9 mouse cellular contexts compared by ENCODE assay signal in the genomic region with DNA sequence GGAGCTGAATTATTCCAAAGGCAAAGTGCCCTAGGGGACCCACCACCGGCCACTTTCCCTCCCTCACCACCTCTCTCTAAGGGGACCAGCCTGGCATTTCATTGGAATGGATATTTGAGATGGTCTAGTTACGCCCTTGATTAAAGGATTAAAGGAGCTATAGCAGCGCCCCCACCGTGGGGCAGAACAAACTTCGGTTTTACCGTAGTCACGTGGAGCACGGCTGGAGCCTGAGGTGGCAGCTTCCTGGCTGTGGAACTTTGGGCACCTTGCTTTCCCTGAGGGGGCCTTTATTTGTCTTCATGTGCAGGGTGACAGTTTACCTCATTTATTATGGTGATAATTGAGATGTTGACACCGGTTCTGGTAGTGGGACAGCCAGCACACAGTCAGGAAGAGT. TPM values are rescaled to one million over a fixed set of nuclear protein-coding genes. Genes with fewer than 3 reads are reported as not detected.
DNase-seq lines count a peak whose midpoint lies in the region; ATAC-seq and TF ChIP-seq lines count a peak whose summit lies in the region.
"Had no signal": no experiment of that assay in that cellular context is flagged by ENCODE, and none has a peak within 500 bp of the region (broad histone marks: within the 10 kb centered on the region; RNA-seq: fewer than 3 reads in every experiment).

No protein-coding gene starts in this region.

- H3K4me2 ChIP-seq in hindbrain, postnatal 0 days (ENCODE audit: low read depth, low read length), result peak overlapping the region; percentile 88
- peak overlapping the region; percentile 96 for H3K4me2 ChIP-seq in midbrain, embryonic 16.5 days (ENCODE audit: low read length)

- peak; percentile 10 for DNase-seq in embryo, embryonic 10.5 days (ENCODE audit: low spot score)
- DNase-seq in embryo, embryonic 10 days (ENCODE audit: low spot score), result no peak
- no peak for DNase-seq in hindbrain, postnatal 0 days (ENCODE audit: low spot score)
- DNase-seq in urinary bladder, postnatal 14 days (ENCODE audit: low spot score), result no peak
- DNase-seq in layer of hippocampus, postnatal 25 days (ENCODE audit: extremely low spot score in 1 of 2, low spot score in 1 of 2), result no peak

- no peaks in the 10 kb centered on the region for H3K36me3 ChIP-seq in hindbrain, postnatal 0 days (ENCODE audit: insufficient read depth, low read length)
- no peaks in the 10 kb centered on the region for H3K36me3 ChIP-seq in midbrain, embryonic 16.5 days (ENCODE audit: control insufficient read depth, insufficient read depth, low read length)

- no peak for ATAC-seq in hindbrain, postnatal 0 days
- ATAC-seq in midbrain, embryonic 16.5 days, result no peak
- no peak for ATAC-seq in monocyte, adult 5-6 weeks (replicated peaks; ENCODE audit: insufficient number of reproducible peaks, low FRiP score, low TSS enrichment, poor library complexity, severe bottlenecking)

- no peak overlapping the region for H3K27ac ChIP-seq in cortical plate, adult 2 months (ENCODE audit: insufficient read depth, low read length)
- no peak overlapping the region for H3K27ac ChIP-seq in hindbrain, postnatal 0 days
- no peak overlapping the region for H3K27ac ChIP-seq in midbrain, embryonic 16.5 days (ENCODE audit: low read length)

- H3K9ac ChIP-seq in hindbrain, postnatal 0 days (replicated peaks; ENCODE audit: low read length), result 0 out of 2 replicates have a peak overlapping the region, but pooled peaks have one; percentile 13
- peak overlapping the region; percentile 98; the same call in 1 of the 2 replicates for H3K9ac ChIP-seq in midbrain, embryonic 16.5 days (ENCODE audit: low read depth, low read length)

- WGBS in hindbrain, postnatal 0 days, result 16% methylated on average over 9 of the region's 9 CpGs
- 10% methylated on average over 9 of the region's 9 CpGs for WGBS in midbrain, embryonic 16.5 days

- no peaks in the 10 kb centered on the region for H3K27me3 ChIP-seq in hindbrain, postnatal 0 days (ENCODE audit: insufficient read depth, low read length)
- no peaks in the 10 kb centered on the region for H3K27me3 ChIP-seq in midbrain, embryonic 16.5 days (ENCODE audit: control insufficient read depth, insufficient read depth, low read depth, low read length)

- no peak for TF ChIP-seq POLR2A in cortical plate, adult 2 months (IDR thresholded peaks at IDR 0.05; ENCODE audit: extremely low read depth, insufficient read depth, low read length)

- H3K9me3 ChIP-seq in hindbrain, postnatal 0 days (ENCODE audit: low read length), result no peaks in the 10 kb centered on the region
- no peaks in the 10 kb centered on the region for H3K9me3 ChIP-seq in midbrain, embryonic 16.5 days (replicated peaks; ENCODE audit: control insufficient read depth, low read length, poor library complexity, severe bottlenecking)

- H3K4me1 ChIP-seq in cortical plate, adult 2 months (ENCODE audit: control insufficient read depth, insufficient read depth, low read length), result peaks cover 7% of the 10 kb centered on the region
- peaks cover 20% of the 10 kb centered on the region for H3K4me1 ChIP-seq in hindbrain, postnatal 0 days (ENCODE audit: insufficient read depth, low read length)
- peaks cover 36% of the 10 kb centered on the region for H3K4me1 ChIP-seq in midbrain, embryonic 16.5 days (ENCODE audit: control insufficient read depth, insufficient read depth, low read length)

- peak overlapping the region; percentile 99; the same call in 1 of the 2 replicates for H3K4me3 ChIP-seq in cortical plate, adult 2 months (ENCODE audit: insufficient read depth, low read length)
- peak overlapping the region; percentile 74 for H3K4me3 ChIP-seq in hindbrain, postnatal 0 days (ENCODE audit: low read length)
- H3K4me3 ChIP-seq in midbrain, embryonic 16.5 days (ENCODE audit: low read depth, low read length), result peak overlapping the region; percentile 89
- H3K4me3 ChIP-seq: erythroblast, embryonic 14.5 days had no signal

- TF ChIP-seq CTCF in cortical plate, adult 2 months (IDR thresholded peaks at IDR 0.05; ENCODE audit: extremely low read depth, insufficient read depth, low read length), result no peak
- TF ChIP-seq CTCF in hindbrain, postnatal 0 days (IDR thresholded peaks at IDR 0.05; ENCODE audit: low read depth), result no peak; the same call in 1 of the 2 replicates

RNA-seq across cellular contexts. Expression of gene Cmip, which starts 4.8 kb away (rescaled TPM):
- 128 and 134 TPM in 2 replicates for polyA plus RNA-seq in cortical plate, adult 2 months (2012; rRNA removed)
- total RNA-seq in hindbrain, postnatal 0 days (2014; rRNA removed), result 230 and 250 TPM in 2 replicates
- 160 and 163 TPM in 2 replicates for polyA plus RNA-seq in hindbrain, postnatal 0 days (2015; fragmentation: Nextera tagmentation; extraction: Ambion mirVana)
- 141 and 146 TPM in 2 replicates for polyA plus RNA-seq in midbrain, embryonic 16.5 days (2015; fragmentation: Nextera tagmentation; extraction: Ambion mirVana)
- total RNA-seq in monocyte, adult 5-6 weeks (2017), result 27.4 to 61.1 TPM (median 27.9 TPM) in 3 replicates
- 100 to 1,000 TPM; 288 to 289 TPM for total RNA-seq in layer of hippocampus, postnatal 25 days (2021)
